Mouse (Mus musculus): ENCODE data around the gene Tepsin. TPM values are rescaled to one million over a fixed set of nuclear protein-coding genes. Genes with fewer than 3 reads are reported as not detected.

The Tepsin gene
- polyA plus RNA-seq, 1 experiment from 2014 or later = 22.4 TPM

Small RNA genes within 50 kb of the gene (microRNA-seq; reads per million reads assigned to microRNA genes)
- not detected for gene Gm25948

Other genes with a start within 250 kb of the Tepsin start
- 94.1 and 101 TPM in 2 replicates for gene Chmp6, start 185.3 kb downstream of the Tepsin start, polyA plus RNA-seq (2015; fragmentation: Nextera tagmentation; extraction: Ambion mirVana)
- 20.8 and 22.3 TPM in 2 replicates for gene Baiap2, start 156.0 kb downstream of the Tepsin start, polyA plus RNA-seq (2015; fragmentation: Nextera tagmentation; extraction: Ambion mirVana)
- gene Aatk, start 51.6 kb downstream of the Tepsin start, polyA plus RNA-seq (2015; fragmentation: Nextera tagmentation; extraction: Ambion mirVana) = 2.4 and 3.2 TPM in 2 replicates
- 23.7 and 27.7 TPM in 2 replicates for gene Cep131, start 11.9 kb downstream of the Tepsin start, polyA plus RNA-seq (2015; fragmentation: Nextera tagmentation; extraction: Ambion mirVana)
- gene Ndufaf8, start 197 bp upstream of the Tepsin start, polyA plus RNA-seq (2015; fragmentation: Nextera tagmentation; extraction: Ambion mirVana) = 83.0 and 90.1 TPM in 2 replicates
- gene Slc38a10, start 52.6 kb upstream of the Tepsin start, polyA plus RNA-seq (2015; fragmentation: Nextera tagmentation; extraction: Ambion mirVana) = 109 and 115 TPM in 2 replicates
- gene Bahcc1, start 134.2 kb upstream of the Tepsin start, polyA plus RNA-seq (2015; fragmentation: Nextera tagmentation; extraction: Ambion mirVana) = 11.8 and 14.1 TPM in 2 replicates
- 2,367 and 2,520 TPM in 2 replicates for gene Actg1, start 249.8 kb upstream of the Tepsin start, polyA plus RNA-seq (2015; fragmentation: Nextera tagmentation; extraction: Ambion mirVana)